Mouse (Mus musculus): ENCODE measurements around the gene Gata3. TPM values are rescaled to one million over a fixed set of nuclear protein-coding genes. Genes with fewer than 3 reads are reported as not detected.

Gata3 gene
- polyA plus RNA-seq (2016; fragmentation: Nextera tagmentation; extraction: Ambion mirVana) = 14.2 and 16.8 TPM in 2 replicates

GRCm38 (mm10) chr2:9889651-9890183, at the start of gene Gata3:
Gene Gata3 (minus strand): TSS chr2:9890034.
- H3K4me3 ChIP-seq = peak within 1 kb of the TSS; percentile 36
- H3K9me3 ChIP-seq = peaks cover 3% of the 10 kb centered on the region; the same call in 1 of the 2 replicates
- H3K4me1 ChIP-seq (replicated peaks) = peaks cover 15% of the 10 kb centered on the region
- DNase-seq (ENCODE audit: low spot score) = peak; percentile 44
- no peaks in the 10 kb centered on the region for H3K36me3 ChIP-seq
- H3K27ac ChIP-seq = no peak within 1 kb of the TSS
- peaks cover 97% of the 10 kb centered on the region for H3K27me3 ChIP-seq (ENCODE audit: insufficient read depth, poor library complexity, severe bottlenecking)
- under 1% methylated on average over 23 of the region's 23 CpGs for WGBS

GRCm38 (mm10) chr2:9939250-9939649, 49.4 kb upstream of the Gata3 start:
- Histone ChIP-seq H3K27ac (peak overlapping the region; percentile 67), H3K36me3 (peaks cover 12% of the 10 kb centered on the region), H3K4me3 (no peak overlapping the region), H3K9me3 (no peaks in the 10 kb centered on the region), H3K4me1 (replicated peaks) (peaks cover 10% of the 10 kb centered on the region), H3K27me3 (ENCODE audit: insufficient read depth, poor library complexity, severe bottlenecking) (no peaks in the 10 kb centered on the region)
- WGBS = 85% methylated on average over 4 of the region's 4 CpGs
- DNase-seq (ENCODE audit: low spot score) = no peak

GRCm38 (mm10) chr2:9935965-9936364, 46.1 kb upstream of the Gata3 start:
- no peaks in the 10 kb centered on the region for H3K9me3 ChIP-seq
- H3K4me1 ChIP-seq (replicated peaks) = peaks cover 10% of the 10 kb centered on the region
- H3K27me3 ChIP-seq (ENCODE audit: insufficient read depth, poor library complexity, severe bottlenecking) = no peaks in the 10 kb centered on the region
- H3K4me3 ChIP-seq = no peak overlapping the region
- peak; percentile 14 for DNase-seq (ENCODE audit: low spot score)
- 0% methylated on average over 1 of the region's 1 CpGs for WGBS
- H3K27ac ChIP-seq = no peak overlapping the region
- peaks cover 12% of the 10 kb centered on the region for H3K36me3 ChIP-seq

GRCm38 (mm10) chr2:9926905-9927283, 37.1 kb upstream of the Gata3 start:
- H3K27me3 ChIP-seq (ENCODE audit: insufficient read depth, poor library complexity, severe bottlenecking) = no peaks in the 10 kb centered on the region
- no peak overlapping the region for H3K27ac ChIP-seq
- no peak for DNase-seq (ENCODE audit: low spot score)
- H3K4me3 ChIP-seq = no peak overlapping the region
- 78% methylated on average over 4 of the region's 4 CpGs for WGBS
- no peaks in the 10 kb centered on the region for H3K9me3 ChIP-seq
- peaks cover 10% of the 10 kb centered on the region; the same call in 1 of the 2 replicates for H3K4me1 ChIP-seq (replicated peaks)
- peaks cover 23% of the 10 kb centered on the region for H3K36me3 ChIP-seq

- peaks cover 25% of the 10 kb centered on the region for H3K36me3 ChIP-seq
- 56% methylated on average over 7 of the region's 7 CpGs for WGBS
- H3K4me1 ChIP-seq (replicated peaks) = peaks cover 10% of the 10 kb centered on the region; the same call in 1 of the 2 replicates
- no peak for DNase-seq (ENCODE audit: low spot score)
- no peaks in the 10 kb centered on the region for H3K27me3 ChIP-seq (ENCODE audit: insufficient read depth, poor library complexity, severe bottlenecking)
- H3K9me3 ChIP-seq = no peaks in the 10 kb centered on the region
- no peak overlapping the region for H3K27ac ChIP-seq
- no peak overlapping the region for H3K4me3 ChIP-seq
These were observed 36.5 kb upstream of the Gata3 start for GRCm38 (mm10) chr2:9926194-9926904.

GRCm38 (mm10) chr2:9918691-9919471, 29.0 kb upstream of the Gata3 start:
- no peak for DNase-seq (ENCODE audit: low spot score)
- WGBS = 93% methylated on average over 17 of the region's 17 CpGs
- Histone ChIP-seq H3K4me1 (replicated peaks) (no peaks in the 10 kb centered on the region), H3K36me3 (peaks cover 48% of the 10 kb centered on the region), H3K4me3 (no peak overlapping the region), H3K27me3 (ENCODE audit: insufficient read depth, poor library complexity, severe bottlenecking) (no peaks in the 10 kb centered on the region), H3K9me3 (no peaks in the 10 kb centered on the region), H3K27ac (no peak overlapping the region)

GRCm38 (mm10) chr2:9917602-9918001, 27.8 kb upstream of the Gata3 start:
- no peak overlapping the region for H3K27ac ChIP-seq
- H3K4me3 ChIP-seq = no peak overlapping the region
- 92% methylated on average over 9 of the region's 9 CpGs for WGBS
- H3K36me3 ChIP-seq = peaks cover 37% of the 10 kb centered on the region
- no peaks in the 10 kb centered on the region for H3K9me3 ChIP-seq
- no peaks in the 10 kb centered on the region for H3K4me1 ChIP-seq (replicated peaks)
- H3K27me3 ChIP-seq (ENCODE audit: insufficient read depth, poor library complexity, severe bottlenecking) = no peaks in the 10 kb centered on the region
- DNase-seq (ENCODE audit: low spot score) = no peak

- peak; percentile 12 for DNase-seq (ENCODE audit: low spot score)
- H3K4me1 ChIP-seq (replicated peaks) = peaks cover 6% of the 10 kb centered on the region
These were observed 16.2 kb upstream of the Gata3 start for GRCm38 (mm10) chr2:9905995-9906394.

GRCm38 (mm10) chr2:9903854-9904560, 14.2 kb upstream of the Gata3 start:
- 64% methylated on average over 14 of the region's 14 CpGs for WGBS
- no peaks in the 10 kb centered on the region for H3K36me3 ChIP-seq
- H3K4me3 ChIP-seq = no peak overlapping the region
- peaks cover 39% of the 10 kb centered on the region for H3K27me3 ChIP-seq (ENCODE audit: insufficient read depth, poor library complexity, severe bottlenecking)
- DNase-seq (ENCODE audit: low spot score) = no peak
- peaks cover 6% of the 10 kb centered on the region for H3K4me1 ChIP-seq (replicated peaks)
- H3K27ac ChIP-seq = no peak overlapping the region
- no peaks in the 10 kb centered on the region for H3K9me3 ChIP-seq

More at GRCm38 (mm10) chr2:9905995-9906394, 16.2 kb upstream of the Gata3 start:
- WGBS = 8% methylated on average over 11 of the region's 11 CpGs
- no peaks in the 10 kb centered on the region for H3K36me3 ChIP-seq
- peaks cover 22% of the 10 kb centered on the region for H3K27me3 ChIP-seq (ENCODE audit: insufficient read depth, poor library complexity, severe bottlenecking)
- H3K9me3 ChIP-seq = no peaks in the 10 kb centered on the region
- no peak overlapping the region for H3K27ac ChIP-seq
- peak overlapping the region; percentile 30 for H3K4me3 ChIP-seq

GRCm38 (mm10) chr2:9897846-9898245, 8.0 kb upstream of the Gata3 start:
- H3K27ac ChIP-seq = no peak overlapping the region
- H3K9me3 ChIP-seq = no peaks in the 10 kb centered on the region
- no peaks in the 10 kb centered on the region for H3K36me3 ChIP-seq
- 5% methylated on average over 8 of the region's 8 CpGs for WGBS
- H3K4me1 ChIP-seq (replicated peaks) = peaks cover 36% of the 10 kb centered on the region
- no peak for DNase-seq (ENCODE audit: low spot score)
- no peak overlapping the region for H3K4me3 ChIP-seq
- peaks cover 88% of the 10 kb centered on the region for H3K27me3 ChIP-seq (ENCODE audit: insufficient read depth, poor library complexity, severe bottlenecking)

GRCm38 (mm10) chr2:9896097-9896770, 6.4 kb upstream of the Gata3 start:
- H3K27me3 ChIP-seq (ENCODE audit: insufficient read depth, poor library complexity, severe bottlenecking) = peaks cover 94% of the 10 kb centered on the region
- peak overlapping the region; percentile 23 for H3K4me3 ChIP-seq
- peaks cover 36% of the 10 kb centered on the region for H3K4me1 ChIP-seq (replicated peaks)
- WGBS = under 1% methylated on average over 22 of the region's 22 CpGs
- no peaks in the 10 kb centered on the region for H3K9me3 ChIP-seq
- no peaks in the 10 kb centered on the region for H3K36me3 ChIP-seq
- peak; percentile 48 for DNase-seq (ENCODE audit: low spot score)
- H3K27ac ChIP-seq = no peak overlapping the region
